Mouse (Mus musculus) liver, embryonic 13.5 days (tissue): ENCODE data around the gene Dock1. TPM values are rescaled to one million over a fixed set of nuclear protein-coding genes. Genes with fewer than 3 reads are reported as not detected.

ENCODE experiments used
- ATAC-seq: fragments of 200-750 bp; cut with Nextera tagmentation; 2 replicates; pipeline ENCODE4 v1.8.0; 2017; ENCODE audit warnings: low read depth, mild to moderate bottlenecking, moderate number of reproducible peaks, moderate library complexity
- DNase-seq: peaks from one replicate; pipeline ENCODE4 v3.0.0; 2022
- H3K27ac ChIP-seq: fragments of 300-500 bp; sonication (generic); 2 replicates; pipeline ENCODE4 v1.5.1; 2015; ENCODE audit warnings: moderate library complexity, mild to moderate bottlenecking, inconsistent platforms
- H3K27me3 ChIP-seq: fragments of 300-500 bp; sonication (generic); 2 replicates; pipeline ENCODE4 v1.6.1; 2015; ENCODE audit warnings: mild to moderate bottlenecking, inconsistent platforms
- H3K36me3 ChIP-seq: fragments of 300-500 bp; sonication (generic); 2 replicates; pipeline ENCODE4 v1.6.1; 2015; ENCODE audit warnings: mild to moderate bottlenecking, inconsistent platforms
- H3K4me1 ChIP-seq: fragments of 300-500 bp; sonication (generic); replicated peaks from 2 replicates; pipeline ENCODE4 v1.6.1; 2015; ENCODE audit warnings: inconsistent platforms
- H3K4me2 ChIP-seq: fragments of 300-500 bp; sonication (generic); 2 replicates; pipeline ENCODE4 v1.6.1; 2015; ENCODE audit warnings: inconsistent platforms, mild to moderate bottlenecking, moderate library complexity
- H3K4me3 ChIP-seq: fragments of 300-500 bp; sonication (generic); replicated peaks from 2 replicates; pipeline ENCODE4 v1.5.1; 2015; ENCODE audit warnings: mild to moderate bottlenecking, inconsistent platforms
- H3K9ac ChIP-seq: fragments of 300-500 bp; sonication (generic); 2 replicates; pipeline ENCODE4 v1.6.1; 2015; ENCODE audit warnings: mild to moderate bottlenecking, inconsistent platforms
- H3K9me3 ChIP-seq: fragments of 300-500 bp; sonication (generic); replicated peaks from 2 replicates; pipeline ENCODE4 v1.6.1; 2016; ENCODE audit warnings: inconsistent platforms
- whole genome bisulfite sequencing: fragments of 180-500 bp; shearing (Covaris S2); methylation state at CpG from one replicate; pipeline ENCODE4 v1.1.7; 2015; ENCODE audit not compliant: insufficient replicate concordance; 5-methylcytosine and 5-hydroxymethylcytosine counted together
- polyA plus RNA-seq: library from polyadenylated mRNA; unstranded; fragments of >200 nt; fragmentation: Nextera tagmentation; extraction: Ambion mirVana; gene quantifications from 2 replicates; pipeline ENCODE4 v1.2.1, GENCODE M21; 2015

Gene Dock1
- polyA plus RNA-seq, 1 experiment from 2014 or later = 2.6 TPM

DNA sequence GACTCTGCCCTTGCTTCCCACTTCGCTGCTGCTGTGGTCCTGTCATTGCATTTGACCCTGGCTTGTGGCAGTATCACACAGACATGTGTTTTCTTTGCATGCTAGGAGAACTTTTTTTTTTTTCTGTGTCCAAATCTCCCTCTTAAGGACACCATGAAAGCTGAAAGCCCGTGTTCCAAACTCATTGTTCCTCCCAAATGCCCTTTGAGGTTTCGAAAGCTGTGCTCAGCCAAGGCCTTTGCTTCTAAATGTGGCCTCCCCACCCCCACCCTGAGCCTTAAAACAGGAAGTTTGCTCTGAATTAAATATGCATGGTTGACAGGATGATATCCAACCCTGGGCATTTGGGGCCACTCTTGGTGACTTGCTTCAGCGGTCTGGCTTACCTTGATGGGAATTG, 27.0 kb downstream of the Dock1 start:
- no peaks in the 10 kb centered on the region for H3K36me3 ChIP-seq
- H3K4me3 ChIP-seq = no peak overlapping the region
- no peak overlapping the region for H3K4me2 ChIP-seq
- no peak overlapping the region for H3K9ac ChIP-seq
- no peaks in the 10 kb centered on the region for H3K9me3 ChIP-seq
- WGBS = 19% methylated on average over 4 of the region's 4 CpGs
- DNase-seq (no peak), ATAC-seq (no peak)
- no peaks in the 10 kb centered on the region for H3K27me3 ChIP-seq
- peaks cover 21% of the 10 kb centered on the region for H3K4me1 ChIP-seq
- H3K27ac ChIP-seq = no peak overlapping the region

DNA sequence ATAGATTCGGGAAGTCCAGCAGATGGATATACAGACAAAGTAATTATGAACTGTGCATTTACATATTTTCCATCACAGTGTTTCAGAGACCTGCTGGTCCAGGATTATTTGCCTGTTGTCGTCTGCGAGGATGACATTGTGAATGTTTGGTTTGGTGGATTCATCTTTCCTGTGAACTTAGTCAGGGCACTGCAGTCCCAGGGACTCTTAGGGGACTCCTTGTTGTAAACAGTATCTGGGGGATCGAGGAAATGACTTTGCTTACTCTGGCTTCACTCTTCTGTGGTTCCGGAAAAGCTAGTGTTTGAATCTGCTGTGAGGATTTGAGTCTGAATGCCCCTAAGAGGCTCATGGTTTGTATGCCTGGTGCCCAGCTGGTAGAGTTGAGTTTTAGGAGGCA, 27.8 kb downstream of the Dock1 start:
- Histone ChIP-seq H3K4me1 (peaks cover 21% of the 10 kb centered on the region), H3K9ac (no peak overlapping the region), H3K4me2 (no peak overlapping the region), H3K9me3 (no peaks in the 10 kb centered on the region), H3K4me3 (no peak overlapping the region), H3K27me3 (no peaks in the 10 kb centered on the region), H3K36me3 (no peaks in the 10 kb centered on the region), H3K27ac (no peak overlapping the region)
- WGBS = 49% methylated on average over 5 of the region's 5 CpGs
- DNase-seq (no peak), ATAC-seq (no peak)

DNA sequence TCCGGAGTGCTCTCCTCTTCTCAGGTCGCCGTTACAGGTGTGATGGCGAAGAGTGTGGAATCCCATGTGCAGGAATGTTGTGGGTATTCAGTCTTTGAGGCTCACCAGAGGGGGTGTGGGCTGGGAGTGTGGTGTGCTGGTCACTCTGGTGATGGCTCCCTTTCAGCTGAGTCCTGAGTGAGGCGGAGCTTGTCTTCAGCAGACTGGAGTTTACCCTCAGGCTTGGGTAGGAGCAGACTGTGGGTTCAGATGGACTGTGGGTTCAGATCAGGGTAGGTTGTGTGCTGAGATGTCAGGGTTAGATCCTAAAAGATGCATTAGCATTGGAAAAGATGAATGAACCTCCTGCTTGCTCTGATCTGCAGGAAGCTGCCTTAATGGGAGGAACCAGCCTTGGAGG, 29.5 kb downstream of the Dock1 start:
- Histone ChIP-seq H3K27me3 (no peaks in the 10 kb centered on the region), H3K27ac (no peak overlapping the region), H3K4me3 (no peak overlapping the region), H3K36me3 (no peaks in the 10 kb centered on the region), H3K9me3 (no peaks in the 10 kb centered on the region), H3K9ac (no peak overlapping the region), H3K4me2 (no peak overlapping the region), H3K4me1 (peaks cover 16% of the 10 kb centered on the region)
- ATAC-seq (no peak), DNase-seq (no peak)
- WGBS = 78% methylated on average over 5 of the region's 5 CpGs

DNA sequence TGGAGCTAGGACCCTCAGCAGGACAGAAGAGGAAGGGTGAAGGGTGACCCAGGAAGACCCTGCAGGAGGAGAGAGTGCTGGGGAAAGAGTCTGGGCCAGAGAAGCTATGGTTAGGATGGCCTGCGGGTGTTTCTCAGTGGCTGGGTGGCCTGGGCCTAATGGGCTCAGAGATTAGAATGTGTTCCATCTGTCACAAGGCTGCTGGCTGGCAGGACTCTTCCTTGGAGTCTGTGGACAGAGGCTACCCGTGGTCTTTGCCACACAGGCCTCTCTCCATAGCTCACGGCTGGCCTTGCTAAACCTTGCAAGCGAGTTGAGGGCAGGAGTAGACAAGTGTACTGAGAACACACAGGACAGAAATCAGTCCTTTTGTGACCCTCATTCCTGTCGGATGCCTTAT, 32.0 kb downstream of the Dock1 start:
- Histone ChIP-seq H3K27ac (no peak overlapping the region), H3K4me2 (no peak overlapping the region)

DNA sequence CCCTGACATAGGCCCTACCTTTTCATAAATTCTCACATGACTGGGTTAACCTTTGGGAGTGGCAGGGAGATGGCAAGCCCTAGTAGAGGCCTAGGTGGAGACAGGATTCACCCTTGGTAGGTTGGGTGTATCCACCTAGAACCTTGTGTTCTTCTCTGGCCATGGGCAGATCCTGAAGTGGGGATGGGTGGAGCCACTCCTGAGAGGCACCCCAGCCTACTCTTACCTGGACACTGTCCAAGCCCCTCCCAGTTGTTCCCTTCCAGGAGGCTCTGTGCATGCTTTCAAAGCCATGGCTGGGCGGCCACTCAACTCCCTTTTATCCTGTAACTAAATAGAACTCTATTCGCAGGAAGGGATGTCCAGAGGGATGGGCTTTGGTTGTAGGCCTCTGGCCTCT, 33.2 kb downstream of the Dock1 start:
- H3K27ac ChIP-seq = no peak overlapping the region
- ATAC-seq = 0 out of 2 replicates have a peak, but pooled peaks have one; percentile 14
- H3K36me3 ChIP-seq = no peaks in the 10 kb centered on the region
- no peak for DNase-seq
- no peak overlapping the region for H3K4me2 ChIP-seq
- H3K9ac ChIP-seq = no peak overlapping the region
- no peak overlapping the region for H3K4me3 ChIP-seq
- WGBS = 63% methylated on average over 2 of the region's 2 CpGs
- H3K9me3 ChIP-seq = no peaks in the 10 kb centered on the region
- H3K4me1 ChIP-seq = no peaks in the 10 kb centered on the region; the same call in 1 of the 2 replicates
- no peaks in the 10 kb centered on the region for H3K27me3 ChIP-seq

More for the DNA sequence above, 32.0 kb downstream of the Dock1 start:
- H3K4me1 ChIP-seq = peaks cover 7% of the 10 kb centered on the region
- H3K9me3 ChIP-seq = no peaks in the 10 kb centered on the region
- H3K9ac ChIP-seq = no peak overlapping the region
- ATAC-seq (no peak), DNase-seq (no peak)
- H3K36me3 ChIP-seq = no peaks in the 10 kb centered on the region
- no peaks in the 10 kb centered on the region for H3K27me3 ChIP-seq
- WGBS = 51% methylated on average over 5 of the region's 5 CpGs
- no peak overlapping the region for H3K4me3 ChIP-seq

DNA sequence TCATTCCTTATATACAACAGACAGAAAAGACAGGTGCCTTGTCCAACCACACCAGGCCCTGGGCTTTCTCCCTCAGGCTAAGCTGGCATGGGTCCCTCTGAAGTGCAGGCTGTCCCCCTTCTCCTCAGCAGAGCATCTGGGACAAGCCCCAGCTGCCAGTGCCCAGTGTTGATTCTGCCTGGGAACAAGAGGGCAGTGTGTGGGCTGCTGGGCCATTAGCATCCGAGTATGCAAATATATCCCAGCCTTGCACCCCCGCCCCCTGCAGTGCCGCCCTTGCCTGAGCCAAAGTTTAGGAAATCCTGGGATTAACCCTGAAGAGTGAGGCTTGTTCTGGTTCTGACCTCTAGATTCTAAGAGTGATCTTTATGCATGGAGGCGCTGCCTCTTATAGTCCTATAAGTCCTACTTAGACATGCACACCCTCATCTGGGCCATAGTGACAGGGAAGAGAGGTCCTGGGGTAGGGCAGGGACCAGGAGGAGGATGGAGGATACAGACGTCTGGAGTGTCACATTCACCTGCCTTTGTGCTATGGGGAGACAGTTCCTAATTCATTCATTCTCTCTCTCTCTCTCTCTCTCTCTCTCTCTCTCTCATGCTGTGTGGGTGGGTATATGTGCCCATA, 38.9 kb downstream of the Dock1 start:
- no peak overlapping the region for H3K9ac ChIP-seq
- H3K4me3 ChIP-seq = no peak overlapping the region
- no peaks in the 10 kb centered on the region for H3K27me3 ChIP-seq
- H3K9me3 ChIP-seq = no peaks in the 10 kb centered on the region
- DNase-seq (no peak), ATAC-seq (no peak)
- no peaks in the 10 kb centered on the region; the same call in 1 of the 2 replicates for H3K4me1 ChIP-seq
- H3K4me2 ChIP-seq = no peak overlapping the region
- no peaks in the 10 kb centered on the region for H3K36me3 ChIP-seq
- WGBS = 52% methylated on average over 5 of the region's 5 CpGs
- H3K27ac ChIP-seq = no peak overlapping the region

- WGBS = 48% methylated on average over 1 of the region's 1 CpGs
These were observed 41.1 kb downstream of the Dock1 start for GRCm38 (mm10) chr7:134711576-134711975.

DNA sequence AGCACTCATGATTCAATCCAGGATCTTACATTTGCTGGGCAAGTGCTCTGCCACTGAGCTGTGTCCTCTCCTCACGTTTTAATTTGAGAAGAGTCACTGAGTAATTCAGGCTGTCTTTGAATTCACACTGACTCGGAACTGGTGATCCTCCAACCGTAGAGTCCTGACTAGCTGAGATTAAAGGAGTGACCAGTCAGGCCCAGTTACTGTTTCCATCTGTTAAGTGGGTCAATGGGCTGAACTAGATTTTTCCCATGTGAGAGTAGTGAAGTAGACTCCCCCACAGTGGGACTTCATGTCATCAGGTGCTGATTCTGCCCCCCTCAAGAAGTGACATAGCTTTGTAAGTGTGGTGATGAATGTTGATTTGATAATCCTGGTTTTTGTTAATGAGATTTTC, 49.0 kb downstream of the Dock1 start:
- Histone ChIP-seq H3K27me3 (no peaks in the 10 kb centered on the region), H3K4me1 (no peaks in the 10 kb centered on the region), H3K27ac (no peak overlapping the region), H3K9me3 (no peaks in the 10 kb centered on the region), H3K9ac (no peak overlapping the region), H3K4me3 (no peak overlapping the region), H3K4me2 (no peak overlapping the region), H3K36me3 (no peaks in the 10 kb centered on the region)
- ATAC-seq (no peak), DNase-seq (no peak)
- 66% methylated on average over 3 of the region's 3 CpGs for WGBS

More at GRCm38 (mm10) chr7:134711576-134711975, 41.1 kb downstream of the Dock1 start:
- H3K4me3 ChIP-seq = no peak overlapping the region
- H3K9ac ChIP-seq = no peak overlapping the region
- H3K4me2 ChIP-seq = no peak overlapping the region
- ATAC-seq (no peak), DNase-seq (no peak)
- H3K27ac ChIP-seq = no peak overlapping the region
- no peaks in the 10 kb centered on the region; the same call in 1 of the 2 replicates for H3K4me1 ChIP-seq
- H3K36me3 ChIP-seq = no peaks in the 10 kb centered on the region
- H3K9me3 ChIP-seq = no peaks in the 10 kb centered on the region
- H3K27me3 ChIP-seq = no peaks in the 10 kb centered on the region

DNA sequence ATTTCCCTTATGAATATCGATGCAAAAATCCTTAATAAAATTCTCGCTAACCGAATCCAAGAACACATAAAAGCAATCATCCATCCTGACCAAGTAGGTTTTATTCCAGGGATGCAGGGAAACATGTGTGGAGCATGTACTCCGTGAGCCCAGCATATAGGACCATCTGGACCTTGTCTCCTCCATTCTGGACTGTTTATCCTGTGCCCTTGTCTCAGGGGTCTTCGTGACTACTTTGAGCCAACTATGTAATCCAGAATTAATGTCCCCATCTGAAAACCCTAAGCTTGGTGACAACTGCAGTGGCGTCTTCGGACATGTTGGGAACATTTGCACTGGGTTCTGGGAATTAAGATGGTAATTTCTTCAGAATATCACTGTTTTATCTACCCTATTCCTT, 51.9 kb downstream of the Dock1 start:
- WGBS = 66% methylated on average over 7 of the region's 7 CpGs
- Histone ChIP-seq H3K27ac (no peak overlapping the region), H3K9ac (no peak overlapping the region), H3K36me3 (no peaks in the 10 kb centered on the region), H3K9me3 (no peaks in the 10 kb centered on the region), H3K4me2 (no peak overlapping the region), H3K4me3 (no peak overlapping the region), H3K27me3 (no peaks in the 10 kb centered on the region), H3K4me1 (peaks cover 8% of the 10 kb centered on the region; the same call in 1 of the 2 replicates)
- DNase-seq = no peak
- no peak for ATAC-seq

GRCm38 (mm10) chr7:134722955-134723354, 52.5 kb downstream of the Dock1 start:
- no peak overlapping the region for H3K27ac ChIP-seq
- no peaks in the 10 kb centered on the region for H3K27me3 ChIP-seq
- no peaks in the 10 kb centered on the region for H3K36me3 ChIP-seq
- ATAC-seq (no peak), DNase-seq (no peak)
- H3K9me3 ChIP-seq = no peaks in the 10 kb centered on the region
- no peak overlapping the region for H3K9ac ChIP-seq
- no peak overlapping the region for H3K4me3 ChIP-seq
- H3K4me2 ChIP-seq = no peak overlapping the region
- H3K4me1 ChIP-seq = peaks cover 8% of the 10 kb centered on the region; the same call in 1 of the 2 replicates
- WGBS = 67% methylated on average over 9 of the region's 9 CpGs

- peaks cover 8% of the 10 kb centered on the region; the same call in 1 of the 2 replicates for H3K4me1 ChIP-seq
- H3K4me2 ChIP-seq = no peak overlapping the region
- H3K9ac ChIP-seq = no peak overlapping the region
- no peak overlapping the region for H3K4me3 ChIP-seq
- 50% methylated on average over 5 of the region's 5 CpGs for WGBS
- H3K27me3 ChIP-seq = no peaks in the 10 kb centered on the region
- H3K36me3 ChIP-seq = no peaks in the 10 kb centered on the region
- no peaks in the 10 kb centered on the region for H3K9me3 ChIP-seq
- no peak for ATAC-seq
- DNase-seq = no peak
- H3K27ac ChIP-seq = no peak overlapping the region
These were observed 53.1 kb downstream of the Dock1 start for GRCm38 (mm10) chr7:134723509-134723908.

DNA sequence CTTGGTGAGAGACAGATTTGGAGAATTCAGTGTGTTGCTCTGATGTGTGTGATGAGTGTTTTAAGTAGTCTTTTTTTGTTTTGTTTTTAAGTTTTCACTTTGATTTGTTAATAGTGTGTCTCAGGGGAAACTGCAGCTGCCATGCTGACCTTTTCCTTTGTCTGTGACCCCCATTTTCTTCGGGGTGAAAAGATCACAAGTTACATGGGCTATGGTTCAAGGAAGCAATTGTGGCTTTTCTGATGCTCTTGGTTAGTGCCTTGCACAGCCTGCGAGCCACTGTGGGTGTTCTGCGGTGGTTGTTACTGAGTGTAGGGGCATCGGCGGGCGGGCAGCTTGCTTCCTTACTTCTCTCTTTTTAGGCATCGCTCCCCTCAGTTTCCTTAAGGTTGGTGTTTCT, 54.4 kb downstream of the Dock1 start:
- peaks cover 8% of the 10 kb centered on the region; the same call in 1 of the 2 replicates for H3K4me1 ChIP-seq
- H3K9me3 ChIP-seq = no peaks in the 10 kb centered on the region
- WGBS = 28% methylated on average over 7 of the region's 7 CpGs
- H3K27ac ChIP-seq = no peak overlapping the region
- no peaks in the 10 kb centered on the region for H3K36me3 ChIP-seq
- H3K4me3 ChIP-seq = no peak overlapping the region
- H3K27me3 ChIP-seq = no peaks in the 10 kb centered on the region
- ATAC-seq (no peak), DNase-seq (no peak)
- no peak overlapping the region for H3K4me2 ChIP-seq
- no peak overlapping the region for H3K9ac ChIP-seq
